Mouse (Mus musculus): ENCODE results near the gene Krt80.

Gene Krt80

DNA sequence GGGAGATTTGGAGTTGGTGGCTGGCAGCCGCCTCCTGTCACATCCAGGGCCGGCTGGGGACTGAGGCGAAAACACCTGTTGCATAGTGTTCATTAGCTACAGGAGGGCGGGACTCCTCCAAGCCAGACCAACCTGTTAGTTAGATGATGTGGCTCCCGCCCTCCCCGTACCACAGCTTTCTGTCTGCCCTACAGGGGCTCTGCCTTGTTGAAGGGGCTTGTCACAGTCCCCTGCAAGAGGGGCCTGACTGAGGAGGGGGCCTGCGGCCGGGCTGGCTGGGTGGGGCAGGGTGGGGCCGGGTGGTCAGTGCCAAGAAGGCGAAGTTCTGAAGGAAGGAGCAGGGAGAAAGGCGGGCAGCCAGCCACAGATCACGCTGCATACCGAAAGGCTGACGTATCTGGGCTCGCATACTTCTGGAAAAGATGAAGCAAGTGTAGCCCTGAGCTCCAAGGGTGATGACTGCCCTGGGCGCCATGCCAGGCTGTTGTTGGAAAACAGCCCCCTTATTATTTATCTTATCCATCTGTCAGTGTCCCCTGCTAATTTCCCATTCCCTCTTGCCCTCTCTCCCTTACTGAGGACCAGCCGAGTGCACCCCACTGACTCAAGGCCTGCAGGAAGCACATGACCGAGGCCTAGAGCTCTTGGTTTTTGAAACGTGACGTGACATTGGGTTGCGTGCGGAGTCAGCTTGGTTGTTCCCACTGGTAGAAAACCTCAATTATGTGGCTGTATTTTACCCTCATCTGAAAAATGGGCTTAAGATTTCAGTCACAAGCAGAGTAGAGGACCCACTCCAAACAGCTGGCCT is at the start of gene Krt80:
Gene Krt80, minus strand, starts transcription at position 62 of the 811 bp plus-strand sequence.
- DNase-seq (ENCODE audit: low spot score in 2 of 2): peak; percentile 75 to 87

GRCm38 (mm10) chr15:101418950-101419349 is 49.0 kb upstream of the Krt80 start:
- DNase-seq (ENCODE audit: low spot score in 2 of 2): no peak

DNA sequence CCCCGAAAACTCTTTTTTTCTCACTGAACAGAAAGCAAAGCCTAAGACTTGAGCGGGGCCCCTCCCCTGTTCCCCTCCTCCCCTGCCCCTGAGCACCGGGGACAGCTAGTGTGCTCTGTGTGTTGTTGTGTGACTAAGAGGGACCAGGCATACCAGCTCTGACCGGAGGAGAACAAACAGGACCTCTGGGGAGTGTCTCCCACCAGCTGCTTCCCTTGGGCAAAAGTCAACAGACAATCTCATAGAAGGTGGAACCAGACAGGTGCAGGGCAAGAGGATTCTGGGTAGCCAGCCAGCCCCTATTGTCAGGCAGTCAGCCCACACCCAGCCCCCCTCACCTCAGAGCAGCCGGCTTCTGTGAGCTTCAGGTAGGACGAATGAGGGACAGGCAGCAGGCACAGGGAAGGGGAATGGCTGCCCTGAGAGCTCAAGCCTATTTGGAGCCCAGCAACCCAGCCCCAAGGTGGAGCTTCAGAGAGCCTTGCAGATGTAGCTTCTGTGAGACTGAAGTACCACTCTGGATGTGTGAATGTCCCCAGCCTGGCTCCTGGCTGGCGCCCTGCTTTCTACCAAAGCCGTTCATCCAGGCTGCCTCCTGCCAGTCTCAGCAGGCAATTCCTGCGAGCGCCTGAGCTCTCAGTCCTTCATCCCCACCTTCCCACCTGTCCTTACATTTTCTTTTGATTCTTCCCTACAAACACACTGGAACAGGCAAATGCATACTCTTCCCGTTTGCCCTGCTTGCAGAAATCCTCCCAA is 45.0 kb upstream of the Krt80 start:
- DNase-seq (ENCODE audit: low spot score in 2 of 2): no peak

DNA sequence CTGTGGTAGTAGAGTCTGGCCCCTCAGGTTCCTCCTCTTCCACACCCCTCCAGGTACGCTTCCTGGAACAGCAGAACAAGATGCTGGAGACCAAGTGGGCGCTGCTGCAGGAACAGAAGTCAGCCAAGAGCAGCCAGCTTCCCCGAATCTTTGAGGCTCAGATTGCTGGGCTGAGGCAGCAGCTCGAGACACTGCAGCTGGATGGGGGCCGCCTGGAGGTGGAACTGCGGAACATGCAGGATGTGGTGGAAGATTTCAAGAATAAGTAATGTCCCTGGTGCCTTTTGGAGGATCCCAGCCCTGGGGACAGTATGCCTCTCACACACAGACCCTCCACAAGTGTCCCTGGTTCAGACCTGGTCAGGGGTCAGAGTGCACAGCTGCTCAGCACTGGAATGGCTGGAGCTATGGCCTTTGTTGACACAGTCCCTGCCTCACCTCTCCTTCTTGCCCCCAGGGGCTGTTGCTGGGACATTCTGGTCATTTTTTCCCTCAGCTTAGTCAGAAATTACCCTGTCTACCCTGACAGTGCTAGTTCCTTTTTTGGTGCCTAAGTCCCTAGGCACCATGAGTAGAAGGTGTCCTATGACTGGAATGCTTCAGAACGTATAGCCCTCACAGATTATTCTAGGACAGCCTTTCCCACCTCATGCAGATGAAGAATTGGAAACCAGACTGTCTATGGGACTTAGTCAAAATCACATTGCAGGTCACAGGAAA is 44.1 kb upstream of the Krt80 start:
- DNase-seq (ENCODE audit: low spot score in 2 of 2): no peak

DNA sequence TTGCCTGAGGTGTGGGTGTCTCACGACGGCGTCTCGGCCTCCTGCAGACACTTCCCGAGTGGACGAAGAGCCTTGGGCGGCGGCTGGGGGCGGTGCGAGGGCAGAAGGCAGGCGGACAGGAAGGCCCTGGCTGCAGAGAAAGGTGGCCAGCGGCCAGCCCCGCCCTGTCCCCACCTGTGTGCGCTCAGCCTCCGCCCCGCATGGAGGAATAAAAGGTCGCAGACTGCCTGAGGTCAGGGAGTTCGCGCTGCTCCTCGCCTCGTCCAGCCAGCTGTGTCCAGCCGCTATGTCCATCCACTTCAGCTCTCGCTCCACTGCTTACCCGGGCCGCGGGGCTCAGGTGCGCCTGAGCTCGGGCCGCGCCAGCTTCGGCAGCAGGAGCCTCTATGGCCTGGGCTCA is 42.2 kb upstream of the Krt80 start:
- peak; percentile 79 to 85 for DNase-seq (ENCODE audit: low spot score in 2 of 2)

GRCm38 (mm10) chr15:101410775-101411174 is 40.8 kb upstream of the Krt80 start, which contains the start of gene Krt7:
Gene Krt7 (plus strand): TSS chr15:101411043.
- DNase-seq (ENCODE audit: low spot score in 2 of 2): no peak

DNA sequence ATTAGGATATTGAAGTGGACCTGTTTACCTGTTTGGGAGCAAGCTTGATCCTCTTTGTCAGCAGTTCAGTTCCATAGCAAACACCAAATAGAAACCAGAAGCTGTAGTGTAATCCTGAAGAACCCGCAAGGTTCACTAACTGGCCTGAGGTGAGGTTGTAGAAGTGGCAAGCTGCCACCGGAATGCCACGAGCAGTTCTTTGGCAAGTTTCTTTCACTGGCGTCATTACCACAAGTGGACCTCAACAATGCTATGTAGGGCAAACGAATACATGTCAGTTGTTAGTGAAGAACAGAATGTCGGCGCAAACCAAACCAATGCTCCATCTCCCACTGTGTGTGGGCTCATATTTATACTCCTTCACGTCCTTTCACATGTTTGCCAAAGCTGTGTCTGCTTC is 28.3 kb upstream of the Krt80 start:
- DNase-seq (ENCODE audit: low spot score in 2 of 2): no peak

DNA sequence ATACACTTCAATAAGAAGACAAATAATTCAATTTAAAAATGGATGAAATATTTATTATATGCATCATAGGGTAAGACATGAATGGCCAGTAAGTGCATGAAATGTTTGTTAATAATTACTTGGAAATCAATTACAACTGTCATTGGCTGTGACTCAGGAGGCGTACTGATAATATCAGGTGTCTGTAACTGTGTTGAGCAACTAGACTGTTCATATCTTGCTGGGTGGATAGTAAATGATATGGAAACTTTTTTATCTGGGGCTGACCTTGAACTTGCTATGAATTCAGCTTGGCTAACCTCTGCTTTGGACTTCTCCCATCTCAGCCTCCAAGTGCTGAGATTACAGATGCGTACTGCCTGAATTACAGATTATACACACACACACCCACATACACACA is 27.7 kb upstream of the Krt80 start:
- DNase-seq (ENCODE audit: low spot score in 2 of 2): no peak

DNA sequence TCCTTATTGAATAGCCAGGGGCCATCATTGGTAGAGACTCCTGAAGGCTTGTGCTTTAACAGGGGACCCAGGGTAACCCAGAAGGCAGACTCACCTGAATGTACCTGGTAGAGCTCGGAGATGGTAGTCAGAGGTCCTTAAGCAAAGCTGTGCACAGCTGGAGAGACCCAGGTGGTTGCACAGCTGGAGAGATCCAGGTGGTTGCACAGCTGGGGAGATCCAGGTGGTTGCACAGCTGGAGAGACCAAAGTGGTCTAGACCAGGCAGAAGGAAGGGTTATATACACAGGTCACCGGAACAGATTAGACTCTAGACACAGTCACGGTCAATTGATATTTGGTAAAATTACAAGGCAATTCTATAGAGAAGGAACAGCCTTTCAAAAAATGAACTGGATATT is 27.0 kb upstream of the Krt80 start:
- no peak for DNase-seq (ENCODE audit: low spot score in 2 of 2)

DNA sequence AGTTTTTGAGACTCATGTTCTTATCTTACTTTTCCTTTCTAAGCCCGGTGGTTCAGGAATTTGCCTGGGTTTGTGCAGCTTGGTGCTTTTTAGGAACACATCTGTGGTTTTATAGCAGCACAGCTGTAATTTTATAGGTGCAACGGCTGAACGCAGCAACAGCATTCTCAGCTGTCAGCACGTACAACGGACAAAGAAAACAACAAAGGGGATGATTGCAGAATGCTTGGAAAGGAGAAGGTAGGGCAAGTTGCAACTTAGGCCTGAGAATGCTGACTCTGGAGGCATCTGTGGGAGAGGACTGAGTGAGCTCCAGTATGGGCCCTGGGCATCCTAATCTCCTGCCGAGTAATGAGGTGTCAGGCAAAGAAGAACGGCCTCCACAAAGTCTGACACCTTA is 26.5 kb upstream of the Krt80 start:
- no peak for DNase-seq (ENCODE audit: low spot score in 2 of 2)

GRCm38 (mm10) chr15:101394908-101395307 is 24.9 kb upstream of the Krt80 start:
- no peak for DNase-seq (ENCODE audit: low spot score in 2 of 2)

- DNase-seq (ENCODE audit: low spot score in 2 of 2): no peak
These were observed 22.3 kb upstream of the Krt80 start for GRCm38 (mm10) chr15:101392251-101392650.

DNA sequence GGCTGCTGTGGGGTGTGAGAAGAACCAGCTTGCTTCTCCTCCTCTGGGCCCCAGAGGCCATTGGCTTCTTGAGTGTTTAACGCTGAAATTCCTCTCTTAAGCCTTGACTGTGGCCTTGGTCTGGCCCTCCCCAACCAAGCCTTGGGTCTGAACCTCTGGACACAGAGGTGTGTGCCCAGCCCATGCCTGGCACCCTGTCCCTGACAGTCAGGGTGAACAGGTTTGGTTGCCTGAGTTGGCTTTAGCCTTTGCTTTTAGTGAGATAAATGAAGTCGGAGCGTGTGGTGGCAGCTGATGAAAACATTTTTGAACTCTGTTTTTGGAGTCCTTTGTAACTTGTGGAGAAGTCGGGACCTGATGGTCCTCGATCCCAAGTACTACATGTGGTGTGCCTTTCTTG is 20.2 kb upstream of the Krt80 start:
- DNase-seq (ENCODE audit: low spot score in 2 of 2): peak; percentile 64 to 70

- peak; percentile 58 to 72 for DNase-seq (ENCODE audit: low spot score in 2 of 2)
These were observed 18.1 kb upstream of the Krt80 start for GRCm38 (mm10) chr15:101388034-101388541.

- DNase-seq (ENCODE audit: low spot score in 2 of 2): peak in 1 of 2 experiments; percentile 62
These were observed 17.2 kb upstream of the Krt80 start for GRCm38 (mm10) chr15:101387176-101387575.

- DNase-seq (ENCODE audit: low spot score in 2 of 2): no peak
These were observed 15.1 kb upstream of the Krt80 start for GRCm38 (mm10) chr15:101385064-101385463.

GRCm38 (mm10) chr15:101384610-101385009 is 14.6 kb upstream of the Krt80 start:
- no peak for DNase-seq (ENCODE audit: low spot score in 2 of 2)

GRCm38 (mm10) chr15:101382811-101383210 is 12.8 kb upstream of the Krt80 start:
- DNase-seq (ENCODE audit: low spot score in 2 of 2): no peak

- DNase-seq (ENCODE audit: low spot score in 2 of 2): no peak
These were observed 11.8 kb upstream of the Krt80 start for GRCm38 (mm10) chr15:101381758-101382157.

GRCm38 (mm10) chr15:101378646-101379045 is 8.7 kb upstream of the Krt80 start:
- no peak for DNase-seq (ENCODE audit: low spot score in 2 of 2)

DNA sequence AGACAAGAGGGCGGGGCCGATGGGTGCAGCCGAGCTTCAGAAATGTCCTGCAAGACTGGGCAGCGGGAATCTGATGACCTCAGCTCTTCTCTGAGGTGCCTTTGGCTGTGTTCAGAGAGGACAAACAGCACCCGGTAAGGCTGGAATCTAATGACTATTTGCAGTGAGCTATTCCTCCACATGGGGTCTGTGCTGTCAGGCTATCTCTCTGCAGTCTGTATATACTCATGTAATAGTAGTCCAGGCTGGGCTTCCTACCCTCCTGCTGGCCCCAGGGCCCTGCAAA is 6.8 kb upstream of the Krt80 start:
- no peak for DNase-seq (ENCODE audit: low spot score in 2 of 2)
